Mouse (Mus musculus) ovary, postnatal 36 days (tissue): Measurements from ENCODE around the gene Vmn1r202.
"Not testable (repeated sequence)": the region's sequence is repeated elsewhere in the genome, so short reads cannot be mapped to it uniquely, and the experiment has no call there.

Source experiments
- DNase-seq: peaks from one replicate; pipeline ENCODE4 v3.0.0; 2022; ENCODE audit warnings: low spot score, mixed read lengths

Gene Vmn1r202

DNA sequence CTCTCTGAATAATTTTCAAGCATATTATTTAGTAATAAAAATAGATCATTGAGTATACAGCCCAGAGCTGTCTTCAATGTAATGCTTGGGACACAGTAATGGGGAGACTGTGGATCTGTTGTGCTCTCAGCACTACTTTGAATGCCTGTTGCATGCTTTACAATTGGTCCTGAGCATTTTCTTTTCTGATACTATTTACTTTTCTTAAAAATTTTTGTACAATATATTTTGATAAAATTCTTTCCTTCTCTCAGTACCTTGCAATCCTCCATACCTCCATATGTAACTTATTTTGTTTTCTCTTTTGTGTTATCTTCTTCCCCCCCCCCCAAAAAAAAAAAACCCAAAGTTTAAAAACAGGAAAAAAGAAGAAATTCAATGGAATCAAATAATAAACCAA lies at the start of gene Vmn1r202:
Vmn1r202 (minus strand) TSS at position 101 of the 400 bp plus-strand sequence.
- DNase-seq: no peak

GRCm38 (mm10) chr13:22552898-22553297 lies 47.7 kb upstream of the Vmn1r202 start, which contains the start of gene Vmn1r204:
TSS of gene Vmn1r204 (plus strand) at chr13:22553198.
- not testable (repeated sequence) for DNase-seq

GRCm38 (mm10) chr13:22517814-22518213 lies 12.6 kb upstream of the Vmn1r202 start, which contains the start of gene Vmn1r203:
TSS of gene Vmn1r203 (plus strand) at chr13:22518114.
- DNase-seq: no peak

DNA sequence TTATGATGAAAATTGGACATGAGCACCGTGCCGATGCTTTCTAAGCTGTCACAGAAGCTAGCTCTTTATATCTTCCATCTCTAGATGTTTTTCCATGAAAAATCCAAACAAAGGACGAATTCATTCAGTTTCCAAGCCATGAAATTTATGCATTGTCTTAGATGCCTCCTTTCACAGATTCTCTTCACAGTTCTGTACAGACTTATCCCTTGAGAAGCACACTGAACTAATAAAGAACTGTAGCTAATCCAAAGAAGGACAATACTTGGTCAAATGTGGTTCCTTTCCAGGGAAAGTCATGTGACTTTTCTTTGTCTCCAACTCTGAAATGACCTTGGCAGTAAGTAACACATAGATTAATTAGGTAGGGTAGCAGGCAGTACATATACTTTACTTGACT lies 2.8 kb downstream of the Vmn1r202 start:
- DNase-seq: no peak

DNA sequence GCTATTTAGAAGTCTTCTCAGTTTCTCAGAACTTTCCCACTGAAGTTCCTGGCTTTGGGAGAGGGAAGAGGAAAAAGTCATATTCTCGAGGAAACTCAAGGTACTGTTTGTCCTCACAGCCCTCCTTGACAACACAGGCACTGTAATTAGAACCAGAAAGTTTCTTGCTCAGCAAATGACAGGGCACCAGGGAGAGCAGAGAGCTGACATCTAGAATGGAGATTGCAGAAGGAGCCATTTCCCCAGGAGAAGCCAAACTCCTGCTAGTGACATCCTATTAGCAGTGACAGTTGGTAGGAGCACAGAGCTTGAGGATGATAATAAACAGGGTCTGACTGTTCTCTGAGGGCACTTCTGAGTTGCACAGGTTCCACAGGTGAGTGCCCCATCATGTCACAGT lies 33.6 kb downstream of the Vmn1r202 start, which contains the start of gene Vmn1r201:
Vmn1r201 (plus strand) TSS at position 301 of the 400 bp plus-strand sequence.
- DNase-seq: no peak

DNA sequence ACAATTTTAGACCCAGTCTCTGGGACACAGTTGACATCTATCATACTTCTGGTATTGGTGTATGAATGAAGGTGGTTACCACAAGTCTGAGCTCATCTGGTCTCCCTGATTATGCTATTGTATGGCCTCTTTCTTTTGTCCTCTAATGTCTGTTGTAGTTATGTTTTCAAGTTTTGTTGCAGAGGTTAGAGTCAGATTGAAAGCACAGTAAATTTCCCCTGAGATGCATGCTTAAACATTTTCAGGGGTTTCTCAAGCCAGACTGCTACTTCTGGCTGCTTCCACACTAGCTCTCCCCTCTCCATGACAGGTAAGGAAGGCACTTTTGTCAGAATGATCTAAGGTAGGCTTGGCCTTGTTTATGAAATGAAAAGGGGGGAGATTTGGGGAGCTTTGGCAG lies 50.0 kb downstream of the Vmn1r202 start:
- DNase-seq: no peak
